Mouse (Mus musculus): Measurements from ENCODE around the gene Rgs6. TPM values are rescaled to one million over a fixed set of nuclear protein-coding genes. Genes with fewer than 3 reads are reported as not detected.
A peak's percentile ranks its signal among the peaks of the same experiment; 100 is the strongest.

Rgs6 gene
- polyA plus RNA-seq, 1 experiment from 2014 or later = 5.4 TPM

- Histone ChIP-seq H3K9ac (peak overlapping the region; percentile 67), H3K4me2 (replicated peaks) (peak overlapping the region; percentile 98), H3K27ac (no peak overlapping the region), H3K9me3 (ENCODE audit: control insufficient read depth, low read length) (no peaks in the 10 kb centered on the region), H3K4me3 (replicated peaks; ENCODE audit: low read length) (peak overlapping the region; percentile 77), H3K36me3 (replicated peaks; ENCODE audit: control insufficient read depth, insufficient read depth) (no peaks in the 10 kb centered on the region), H3K27me3 (ENCODE audit: control insufficient read depth, insufficient read depth, low read length) (peaks cover 37% of the 10 kb centered on the region), H3K4me1 (replicated peaks; ENCODE audit: control insufficient read depth, insufficient read depth, low read length) (peaks cover 4% of the 10 kb centered on the region; the same call in 1 of the 2 replicates)
- DNase-seq (ENCODE audit: low spot score) = peak; percentile 64
- ATAC-seq (ENCODE audit: low FRiP score) = peak; percentile 80; the same call in 1 of the 2 replicates
- WGBS = under 1% methylated on average over 74 of the region's 86 CpGs
Measured at GRCm38 (mm10) chr12:82616813-82617681, 29.0 kb downstream of the Rgs6 start.

GRCm38 (mm10) chr12:82617682-82618370 is 29.7 kb downstream of the Rgs6 start:
- Histone ChIP-seq H3K4me2 (replicated peaks) (peak overlapping the region; percentile 98), H3K4me1 (replicated peaks; ENCODE audit: control insufficient read depth, insufficient read depth, low read length) (peaks cover 4% of the 10 kb centered on the region; the same call in 1 of the 2 replicates), H3K4me3 (replicated peaks; ENCODE audit: low read length) (peak overlapping the region; percentile 77), H3K9me3 (ENCODE audit: control insufficient read depth, low read length) (no peaks in the 10 kb centered on the region), H3K36me3 (replicated peaks; ENCODE audit: control insufficient read depth, insufficient read depth) (no peaks in the 10 kb centered on the region), H3K27ac (no peak overlapping the region), H3K27me3 (ENCODE audit: control insufficient read depth, insufficient read depth, low read length) (peaks cover 37% of the 10 kb centered on the region), H3K9ac (peak overlapping the region; percentile 67)
- ATAC-seq (ENCODE audit: low FRiP score) (no peak), DNase-seq (ENCODE audit: low spot score) (no peak)
- WGBS = 19% methylated on average over 20 of the region's 20 CpGs

- DNase-seq (ENCODE audit: low spot score) (no peak), ATAC-seq (ENCODE audit: low FRiP score) (no peak)
- Histone ChIP-seq H3K4me2 (replicated peaks) (no peak overlapping the region), H3K27ac (no peak overlapping the region), H3K9ac (no peak overlapping the region), H3K4me1 (replicated peaks; ENCODE audit: control insufficient read depth, insufficient read depth, low read length) (no peaks in the 10 kb centered on the region), H3K27me3 (ENCODE audit: control insufficient read depth, insufficient read depth, low read length) (no peaks in the 10 kb centered on the region), H3K9me3 (ENCODE audit: control insufficient read depth, low read length) (no peaks in the 10 kb centered on the region), H3K36me3 (replicated peaks; ENCODE audit: control insufficient read depth, insufficient read depth) (no peaks in the 10 kb centered on the region), H3K4me3 (replicated peaks; ENCODE audit: low read length) (no peak overlapping the region)
- 96% methylated on average over 10 of the region's 10 CpGs for WGBS
Measured at GRCm38 (mm10) chr12:82640441-82640840, 52.3 kb downstream of the Rgs6 start.

- Histone ChIP-seq H3K9me3 (ENCODE audit: control insufficient read depth, low read length) (no peaks in the 10 kb centered on the region), H3K4me3 (replicated peaks; ENCODE audit: low read length) (no peak overlapping the region), H3K27ac (no peak overlapping the region), H3K9ac (no peak overlapping the region), H3K27me3 (ENCODE audit: control insufficient read depth, insufficient read depth, low read length) (no peaks in the 10 kb centered on the region), H3K4me2 (replicated peaks) (no peak overlapping the region), H3K4me1 (replicated peaks; ENCODE audit: control insufficient read depth, insufficient read depth, low read length) (no peaks in the 10 kb centered on the region), H3K36me3 (replicated peaks; ENCODE audit: control insufficient read depth, insufficient read depth) (no peaks in the 10 kb centered on the region)
- ATAC-seq (ENCODE audit: low FRiP score) (no peak), DNase-seq (ENCODE audit: low spot score) (no peak)
- WGBS = 92% methylated on average over 4 of the region's 4 CpGs
Measured at GRCm38 (mm10) chr12:82647876-82648275, 59.8 kb downstream of the Rgs6 start.

GRCm38 (mm10) chr12:82649991-82650390 is 61.9 kb downstream of the Rgs6 start:
- DNase-seq (ENCODE audit: low spot score) (no peak), ATAC-seq (ENCODE audit: low FRiP score) (no peak)
- H3K27me3 ChIP-seq (ENCODE audit: control insufficient read depth, insufficient read depth, low read length) = no peaks in the 10 kb centered on the region
- no peaks in the 10 kb centered on the region for H3K4me1 ChIP-seq (replicated peaks; ENCODE audit: control insufficient read depth, insufficient read depth, low read length)
- H3K36me3 ChIP-seq (replicated peaks; ENCODE audit: control insufficient read depth, insufficient read depth) = no peaks in the 10 kb centered on the region
- H3K9ac ChIP-seq = no peak overlapping the region
- H3K4me2 ChIP-seq (replicated peaks) = no peak overlapping the region
- H3K4me3 ChIP-seq (replicated peaks; ENCODE audit: low read length) = no peak overlapping the region
- H3K27ac ChIP-seq = no peak overlapping the region
- WGBS = 53% methylated on average over 5 of the region's 5 CpGs
- H3K9me3 ChIP-seq (ENCODE audit: control insufficient read depth, low read length) = no peaks in the 10 kb centered on the region

GRCm38 (mm10) chr12:82664598-82664997 is 76.5 kb downstream of the Rgs6 start:
- 77% methylated on average over 7 of the region's 7 CpGs for WGBS
- ATAC-seq (ENCODE audit: low FRiP score) (no peak), DNase-seq (ENCODE audit: low spot score) (no peak)
- Histone ChIP-seq H3K4me3 (replicated peaks; ENCODE audit: low read length) (no peak overlapping the region), H3K27ac (no peak overlapping the region), H3K4me1 (replicated peaks; ENCODE audit: control insufficient read depth, insufficient read depth, low read length) (no peaks in the 10 kb centered on the region), H3K9me3 (ENCODE audit: control insufficient read depth, low read length) (no peaks in the 10 kb centered on the region), H3K27me3 (ENCODE audit: control insufficient read depth, insufficient read depth, low read length) (no peaks in the 10 kb centered on the region), H3K4me2 (replicated peaks) (no peak overlapping the region), H3K36me3 (replicated peaks; ENCODE audit: control insufficient read depth, insufficient read depth) (no peaks in the 10 kb centered on the region), H3K9ac (no peak overlapping the region)

- H3K4me3 ChIP-seq (replicated peaks; ENCODE audit: low read length) = no peak overlapping the region
- ATAC-seq (ENCODE audit: low FRiP score) = no peak
- H3K27ac ChIP-seq = no peak overlapping the region
- H3K36me3 ChIP-seq (replicated peaks; ENCODE audit: control insufficient read depth, insufficient read depth) = no peaks in the 10 kb centered on the region
- no peak overlapping the region for H3K4me2 ChIP-seq (replicated peaks)
- DNase-seq (ENCODE audit: low spot score) = no peak
- H3K9me3 ChIP-seq (ENCODE audit: control insufficient read depth, low read length) = no peaks in the 10 kb centered on the region
- no peaks in the 10 kb centered on the region for H3K4me1 ChIP-seq (replicated peaks; ENCODE audit: control insufficient read depth, insufficient read depth, low read length)
- WGBS = 97% methylated on average over 3 of the region's 3 CpGs
- H3K9ac ChIP-seq = no peak overlapping the region
- no peaks in the 10 kb centered on the region for H3K27me3 ChIP-seq (ENCODE audit: control insufficient read depth, insufficient read depth, low read length)
Measured at GRCm38 (mm10) chr12:82667441-82667840, 79.3 kb downstream of the Rgs6 start.

- Histone ChIP-seq H3K27ac (no peak overlapping the region), H3K36me3 (replicated peaks; ENCODE audit: control insufficient read depth, insufficient read depth) (no peaks in the 10 kb centered on the region), H3K27me3 (ENCODE audit: control insufficient read depth, insufficient read depth, low read length) (no peaks in the 10 kb centered on the region), H3K9me3 (ENCODE audit: control insufficient read depth, low read length) (no peaks in the 10 kb centered on the region), H3K4me3 (replicated peaks; ENCODE audit: low read length) (no peak overlapping the region), H3K4me2 (replicated peaks) (no peak overlapping the region), H3K4me1 (replicated peaks; ENCODE audit: control insufficient read depth, insufficient read depth, low read length) (no peaks in the 10 kb centered on the region), H3K9ac (no peak overlapping the region)
- DNase-seq (ENCODE audit: low spot score) (no peak), ATAC-seq (ENCODE audit: low FRiP score) (no peak)
- 71% methylated on average over 4 of the region's 4 CpGs for WGBS
Measured at GRCm38 (mm10) chr12:82670201-82670737, 82.2 kb downstream of the Rgs6 start.

GRCm38 (mm10) chr12:82671591-82671990 is 83.5 kb downstream of the Rgs6 start:
- Histone ChIP-seq H3K9me3 (ENCODE audit: control insufficient read depth, low read length) (no peaks in the 10 kb centered on the region), H3K27ac (no peak overlapping the region), H3K4me2 (replicated peaks) (no peak overlapping the region), H3K36me3 (replicated peaks; ENCODE audit: control insufficient read depth, insufficient read depth) (no peaks in the 10 kb centered on the region), H3K4me3 (replicated peaks; ENCODE audit: low read length) (no peak overlapping the region), H3K4me1 (replicated peaks; ENCODE audit: control insufficient read depth, insufficient read depth, low read length) (no peaks in the 10 kb centered on the region), H3K9ac (no peak overlapping the region), H3K27me3 (ENCODE audit: control insufficient read depth, insufficient read depth, low read length) (no peaks in the 10 kb centered on the region)
- 78% methylated on average over 5 of the region's 5 CpGs for WGBS
- no peak for DNase-seq (ENCODE audit: low spot score)
- ATAC-seq (ENCODE audit: low FRiP score) = no peak

All from hindbrain, embryonic 14.5 days (tissue).